In genomic region chr3:94310491-94310890, GRCm38 (mm10) we compare ENCODE assay signal across 8 mouse cellular contexts. TPM values are rescaled to one million over a fixed set of nuclear protein-coding genes. Genes with fewer than 3 reads are reported as not detected.
A peak's percentile ranks its signal among the peaks of the same experiment; 100 is the strongest.
DNase-seq lines count a peak whose midpoint lies in the region; ATAC-seq and TF ChIP-seq lines count a peak whose summit lies in the region.

No protein-coding gene starts in this region.

- peak overlapping the region; percentile 61 for H3K4me2 ChIP-seq in hindbrain, embryonic 11.5 days (replicated peaks; ENCODE audit: low read depth, low read length)
- H3K4me2 ChIP-seq in midbrain, embryonic 13.5 days (replicated peaks), result peak overlapping the region; percentile 66

- no peak for TF ChIP-seq POLR2A in kidney, adult 2 months (IDR thresholded peaks at IDR 0.05; ENCODE audit: low read depth, low read length)
- no peak for TF ChIP-seq POLR2A in bone marrow macrophage, adult 2 months (IDR thresholded peaks at IDR 0.05; ENCODE audit: borderline replicate concordance, low read depth, low read length)

- DNase-seq in kidney, adult 2 months, result no peak
- no peak for DNase-seq in kidney, adult 9 months
- DNase-seq in hindbrain, embryonic 11.5 days (ENCODE audit: low spot score), result peak; percentile 25
- no peak for DNase-seq in thymus, postnatal 14 days
- no peak for DNase-seq in ovary, postnatal 36 days (ENCODE audit: low spot score)

- no peaks in the 10 kb centered on the region for H3K9me3 ChIP-seq in hindbrain, embryonic 11.5 days (ENCODE audit: control insufficient read depth, low read length)
- no peaks in the 10 kb centered on the region for H3K9me3 ChIP-seq in midbrain, embryonic 13.5 days

- no peak for ATAC-seq in hindbrain, embryonic 11.5 days (ENCODE audit: low FRiP score)
- ATAC-seq in midbrain, embryonic 13.5 days, result no peak
- ATAC-seq in erythroid progenitor cell, adult 5-6 weeks (replicated peaks; ENCODE audit: low FRiP score, poor library complexity, severe bottlenecking), result no peak

- peaks cover 3% of the 10 kb centered on the region; the same call in 1 of the 2 replicates for H3K4me1 ChIP-seq in kidney, adult 2 months (ENCODE audit: control insufficient read depth, insufficient read depth, low read length)
- peaks cover 12% of the 10 kb centered on the region for H3K4me1 ChIP-seq in bone marrow macrophage, adult 2 months (ENCODE audit: control insufficient read depth, insufficient read depth, low read length)
- no peaks in the 10 kb centered on the region for H3K4me1 ChIP-seq in hindbrain, embryonic 11.5 days (replicated peaks; ENCODE audit: control insufficient read depth, insufficient read depth, low read length)
- peaks cover 15% of the 10 kb centered on the region for H3K4me1 ChIP-seq in midbrain, embryonic 13.5 days (replicated peaks)

- 31% methylated on average over 7 of the region's 7 CpGs for WGBS in kidney, adult 2 months
- WGBS in hindbrain, embryonic 11.5 days, result 51% methylated on average over 7 of the region's 7 CpGs
- 49% methylated on average over 7 of the region's 7 CpGs for WGBS in midbrain, embryonic 13.5 days

- H3K27ac ChIP-seq in kidney, adult 2 months (ENCODE audit: insufficient read depth, low read depth, low read length), result peak overlapping the region; percentile 94
- peak overlapping the region; percentile 47 for H3K27ac ChIP-seq in bone marrow macrophage, adult 2 months (ENCODE audit: insufficient read depth, low read depth, low read length)
- peak overlapping the region; percentile 2; the same call in 1 of the 2 replicates for H3K27ac ChIP-seq in hindbrain, embryonic 11.5 days (ENCODE audit: low read depth, low read length)
- peak overlapping the region; percentile 80 for H3K27ac ChIP-seq in midbrain, embryonic 13.5 days

- H3K4me3 ChIP-seq in kidney, adult 2 months (ENCODE audit: insufficient read depth, low read depth, low read length), result peak overlapping the region; percentile 93
- H3K4me3 ChIP-seq in bone marrow macrophage, adult 2 months (ENCODE audit: insufficient read depth, low read length), result peak overlapping the region; percentile 79
- H3K4me3 ChIP-seq in hindbrain, embryonic 11.5 days (ENCODE audit: low read depth, low read length), result peak overlapping the region; percentile 49
- H3K4me3 ChIP-seq in midbrain, embryonic 13.5 days (replicated peaks), result peak overlapping the region; percentile 60

- TF ChIP-seq CTCF in kidney, adult 2 months (conservative IDR thresholded peaks at IDR 0.05; ENCODE audit: insufficient read depth, insufficient read length, low read depth, low read length), result no peak
- no peak for TF ChIP-seq CTCF in bone marrow macrophage, adult 2 months (IDR thresholded peaks at IDR 0.05; ENCODE audit: low read depth, low read length)

- H3K27me3 ChIP-seq in kidney, adult 2 months (replicated peaks; ENCODE audit: control insufficient read depth, insufficient read depth, low read length), result no peaks in the 10 kb centered on the region
- no peaks in the 10 kb centered on the region for H3K27me3 ChIP-seq in hindbrain, embryonic 11.5 days (ENCODE audit: control insufficient read depth, insufficient read depth, low read length)
- no peaks in the 10 kb centered on the region for H3K27me3 ChIP-seq in midbrain, embryonic 13.5 days

- H3K9ac ChIP-seq in hindbrain, embryonic 11.5 days (ENCODE audit: low read depth, low read length), result peak overlapping the region; percentile 52
- H3K9ac ChIP-seq in midbrain, embryonic 13.5 days (replicated peaks), result peak overlapping the region; percentile 71

- no peaks in the 10 kb centered on the region for H3K36me3 ChIP-seq in kidney, adult 2 months (ENCODE audit: control insufficient read depth, insufficient read depth, low read length)
- H3K36me3 ChIP-seq in hindbrain, embryonic 11.5 days (ENCODE audit: control insufficient read depth, insufficient read depth, low read length), result no peaks in the 10 kb centered on the region
- no peaks in the 10 kb centered on the region for H3K36me3 ChIP-seq in midbrain, embryonic 13.5 days

RNA-seq across cellular contexts. Expression of gene Them4, which starts 0.6 kb away (rescaled TPM):
- polyA plus RNA-seq in kidney, adult 2 months (2012; rRNA removed), result 6.5 and 7.6 TPM in 2 replicates
- polyA plus RNA-seq in bone marrow macrophage, adult 2 months (2012; ENCODE audit: insufficient read depth, insufficient read length, missing spikeins), result 3.8 and 4.1 TPM in 2 replicates
- 13.4 and 14.0 TPM in 2 replicates for polyA plus RNA-seq in hindbrain, embryonic 11.5 days (2014; fragmentation: Nextera tagmentation; extraction: Ambion mirVana)
- polyA plus RNA-seq in midbrain, embryonic 13.5 days (2015; fragmentation: Nextera tagmentation; extraction: Ambion mirVana), result 30.4 and 33.6 TPM in 2 replicates
- not detected in 2 replicates for total RNA-seq in erythroid progenitor cell, adult 5-6 weeks (2015; ENCODE audit: low replicate concordance)
- total RNA-seq in erythroid progenitor cell, adult 5-6 weeks (2017; ENCODE audit: low replicate concordance), result 0.90 TPM in 1 of 2 replicates, not detected in the other

RNA-seq across cellular contexts. Expression of gene Them5, which starts 31.4 kb away (rescaled TPM):
- 0.06 and 0.07 TPM in 2 replicates for polyA plus RNA-seq in kidney, adult 2 months (2012; rRNA removed)
- not detected in 2 replicates for polyA plus RNA-seq in bone marrow macrophage, adult 2 months (2012; ENCODE audit: insufficient read depth, insufficient read length, missing spikeins)
- 0.11 TPM in 1 of 2 replicates, not detected in the other for polyA plus RNA-seq in hindbrain, embryonic 11.5 days (2014; fragmentation: Nextera tagmentation; extraction: Ambion mirVana)
- 0.46 TPM in 1 of 2 replicates, not detected in the other for polyA plus RNA-seq in midbrain, embryonic 13.5 days (2015; fragmentation: Nextera tagmentation; extraction: Ambion mirVana)
- total RNA-seq in erythroid progenitor cell, adult 5-6 weeks (2015; ENCODE audit: low replicate concordance), result not detected in 2 replicates
- total RNA-seq in erythroid progenitor cell, adult 5-6 weeks (2017; ENCODE audit: low replicate concordance), result not detected in 2 replicates

RNA-seq across cellular contexts. Expression of gene Gm4778, which starts 46.7 kb away (rescaled TPM):
- not detected in 2 replicates for polyA plus RNA-seq in kidney, adult 2 months (2012; rRNA removed)
- polyA plus RNA-seq in bone marrow macrophage, adult 2 months (2012; ENCODE audit: insufficient read depth, insufficient read length, missing spikeins), result not detected in 2 replicates
- not detected in 2 replicates for polyA plus RNA-seq in hindbrain, embryonic 11.5 days (2014; fragmentation: Nextera tagmentation; extraction: Ambion mirVana)
- not detected in 2 replicates for polyA plus RNA-seq in midbrain, embryonic 13.5 days (2015; fragmentation: Nextera tagmentation; extraction: Ambion mirVana)
- not detected in 2 replicates for total RNA-seq in erythroid progenitor cell, adult 5-6 weeks (2015; ENCODE audit: low replicate concordance)
- not detected in 2 replicates for total RNA-seq in erythroid progenitor cell, adult 5-6 weeks (2017; ENCODE audit: low replicate concordance)

RNA-seq across cellular contexts. Expression of gene C2cd4d, which starts 51.7 kb away (rescaled TPM):
- 0.86 and 1.5 TPM in 2 replicates for polyA plus RNA-seq in kidney, adult 2 months (2012; rRNA removed)
- not detected in 2 replicates for polyA plus RNA-seq in bone marrow macrophage, adult 2 months (2012; ENCODE audit: insufficient read depth, insufficient read length, missing spikeins)
- polyA plus RNA-seq in hindbrain, embryonic 11.5 days (2014; fragmentation: Nextera tagmentation; extraction: Ambion mirVana), result 1.4 and 2.1 TPM in 2 replicates
- polyA plus RNA-seq in midbrain, embryonic 13.5 days (2015; fragmentation: Nextera tagmentation; extraction: Ambion mirVana), result 2.0 and 2.2 TPM in 2 replicates
- not detected in 2 replicates for total RNA-seq in erythroid progenitor cell, adult 5-6 weeks (2015; ENCODE audit: low replicate concordance)
- not detected in 2 replicates for total RNA-seq in erythroid progenitor cell, adult 5-6 weeks (2017; ENCODE audit: low replicate concordance)

Comparison
In these comparisons a context has a peak if more than half of its experiments do, and no peak if none do; other contexts are left out.
1. H3K27ac ChIP-seq: peak in every context shown above with its lines; median percentile 94 in kidney, adult 2 months; 80 in midbrain, embryonic 13.5 days; 47 in bone marrow macrophage, adult 2 months; 2 in hindbrain, embryonic 11.5 days.